Mouse (Mus musculus): ENCODE data around the gene Fam222a.

DNA sequence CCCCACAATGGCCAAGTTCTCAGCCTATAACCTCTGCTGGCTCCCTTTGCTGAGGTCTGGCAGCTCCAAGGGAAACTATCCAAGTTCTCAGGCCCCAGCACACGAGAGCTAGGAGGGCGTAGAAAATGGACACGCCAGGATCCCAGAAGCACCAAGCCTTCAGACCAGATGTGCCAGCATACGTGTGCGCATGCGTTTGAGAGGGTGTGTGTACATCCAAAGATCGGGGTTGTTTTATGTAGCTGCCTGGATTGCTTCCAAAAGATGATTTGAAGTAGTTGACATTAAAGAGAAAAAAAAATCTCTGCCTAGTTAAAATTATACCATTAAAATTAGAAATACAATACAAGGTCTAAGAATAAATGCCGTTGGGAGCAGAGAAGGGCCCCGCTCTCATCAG, 22.7 kb upstream of the Fam222a start:
- no peak for TF ChIP-seq CTCF (conservative IDR thresholded peaks at IDR 0.05; ENCODE audit: low read length)
- no peak for TF ChIP-seq POU5F1 (IDR thresholded peaks at IDR 0.05; ENCODE audit: borderline replicate concordance, low read length)
